Mouse (Mus musculus): ENCODE results near the gene Stard13. TPM values are rescaled to one million over a fixed set of nuclear protein-coding genes. Genes with fewer than 3 reads are reported as not detected.
A peak's percentile ranks its signal among the peaks of the same experiment; 100 is the strongest.

Gene Stard13
- polyA plus RNA-seq, 1 experiment from 2014 or later: 17.8 TPM

GRCm38 (mm10) chr5:151174485-151175460 lies 58.9 kb downstream of the Stard13 start:
- H3K4me1 ChIP-seq: peaks cover 11% of the 10 kb centered on the region; the same call in 1 of the 2 replicates
- no peaks in the 10 kb centered on the region for H3K36me3 ChIP-seq
- no peaks in the 10 kb centered on the region for H3K27me3 ChIP-seq (replicated peaks)
- no peak overlapping the region for H3K9ac ChIP-seq
- H3K4me2 ChIP-seq: no peak overlapping the region
- ATAC-seq (ENCODE audit: insufficient read depth, low FRiP score, low read depth): no peak
- H3K27ac ChIP-seq: no peak overlapping the region; the same call in 1 of the 2 replicates
- no peak overlapping the region for H3K4me3 ChIP-seq (replicated peaks)
- 61% methylated on average over 7 of the region's 7 CpGs for WGBS
- H3K9me3 ChIP-seq: no peaks in the 10 kb centered on the region

GRCm38 (mm10) chr5:151173774-151174173 lies 59.9 kb downstream of the Stard13 start:
- H3K36me3 ChIP-seq: no peaks in the 10 kb centered on the region
- H3K4me2 ChIP-seq: no peak overlapping the region
- H3K4me3 ChIP-seq (replicated peaks): no peak overlapping the region
- H3K9me3 ChIP-seq: no peaks in the 10 kb centered on the region
- ATAC-seq (ENCODE audit: insufficient read depth, low FRiP score, low read depth): no peak
- H3K9ac ChIP-seq: no peak overlapping the region
- no peaks in the 10 kb centered on the region for H3K27me3 ChIP-seq (replicated peaks)
- 78% methylated on average over 1 of the region's 1 CpGs for WGBS
- H3K27ac ChIP-seq: no peak overlapping the region
- peaks cover 11% of the 10 kb centered on the region; the same call in 1 of the 2 replicates for H3K4me1 ChIP-seq

GRCm38 (mm10) chr5:151170168-151170750 lies 63.4 kb downstream of the Stard13 start:
- Histone ChIP-seq H3K27ac (no peak overlapping the region), H3K4me2 (no peak overlapping the region), H3K36me3 (no peaks in the 10 kb centered on the region), H3K4me3 (replicated peaks) (no peak overlapping the region), H3K4me1 (peaks cover 20% of the 10 kb centered on the region), H3K9ac (no peak overlapping the region), H3K27me3 (replicated peaks) (no peaks in the 10 kb centered on the region), H3K9me3 (no peaks in the 10 kb centered on the region)
- no peak for ATAC-seq (ENCODE audit: insufficient read depth, low FRiP score, low read depth)
- WGBS: 81% methylated on average over 3 of the region's 3 CpGs

GRCm38 (mm10) chr5:151168191-151168590 lies 65.4 kb downstream of the Stard13 start:
- Histone ChIP-seq H3K4me2 (no peak overlapping the region), H3K4me1 (peaks cover 15% of the 10 kb centered on the region), H3K9me3 (no peaks in the 10 kb centered on the region), H3K9ac (no peak overlapping the region), H3K27ac (0 out of 2 replicates have a peak overlapping the region, but pooled peaks have one; percentile 21), H3K4me3 (replicated peaks) (no peak overlapping the region), H3K36me3 (no peaks in the 10 kb centered on the region), H3K27me3 (replicated peaks) (no peaks in the 10 kb centered on the region)
- no peak for ATAC-seq (ENCODE audit: insufficient read depth, low FRiP score, low read depth)
- WGBS: 73% methylated on average over 3 of the region's 3 CpGs

GRCm38 (mm10) chr5:151167641-151168040 lies 66.0 kb downstream of the Stard13 start:
- Histone ChIP-seq H3K36me3 (no peaks in the 10 kb centered on the region), H3K27me3 (replicated peaks) (no peaks in the 10 kb centered on the region), H3K4me3 (replicated peaks) (no peak overlapping the region), H3K4me2 (no peak overlapping the region), H3K9ac (no peak overlapping the region), H3K27ac (no peak overlapping the region), H3K4me1 (peaks cover 15% of the 10 kb centered on the region), H3K9me3 (no peaks in the 10 kb centered on the region)
- 50% methylated on average over 6 of the region's 6 CpGs for WGBS
- ATAC-seq (ENCODE audit: insufficient read depth, low FRiP score, low read depth): no peak

GRCm38 (mm10) chr5:151166266-151166665 lies 67.4 kb downstream of the Stard13 start:
- no peak overlapping the region for H3K4me3 ChIP-seq (replicated peaks)
- no peak overlapping the region for H3K9ac ChIP-seq
- WGBS: 73% methylated on average over 5 of the region's 5 CpGs
- H3K27ac ChIP-seq: no peak overlapping the region
- H3K4me2 ChIP-seq: no peak overlapping the region
- ATAC-seq (ENCODE audit: insufficient read depth, low FRiP score, low read depth): no peak
- no peaks in the 10 kb centered on the region for H3K36me3 ChIP-seq
- no peaks in the 10 kb centered on the region for H3K27me3 ChIP-seq (replicated peaks)
- H3K9me3 ChIP-seq: no peaks in the 10 kb centered on the region
- H3K4me1 ChIP-seq: peaks cover 15% of the 10 kb centered on the region

- Histone ChIP-seq H3K27ac (no peak overlapping the region), H3K27me3 (replicated peaks) (no peaks in the 10 kb centered on the region), H3K9me3 (no peaks in the 10 kb centered on the region), H3K9ac (no peak overlapping the region), H3K4me2 (no peak overlapping the region), H3K4me1 (peaks cover 15% of the 10 kb centered on the region), H3K36me3 (no peaks in the 10 kb centered on the region), H3K4me3 (replicated peaks) (no peak overlapping the region)
- 0 out of 2 replicates have a peak, but pooled peaks have one; percentile 8 for ATAC-seq (ENCODE audit: insufficient read depth, low FRiP score, low read depth)
- 74% methylated on average over 6 of the region's 6 CpGs for WGBS
Measured at GRCm38 (mm10) chr5:151165381-151166016, 68.1 kb downstream of the Stard13 start.

GRCm38 (mm10) chr5:151164815-151165214 lies 68.8 kb downstream of the Stard13 start:
- H3K27ac ChIP-seq: peak overlapping the region; percentile 1; the same call in 1 of the 2 replicates
- 56% methylated on average over 4 of the region's 4 CpGs for WGBS
- ATAC-seq (ENCODE audit: insufficient read depth, low FRiP score, low read depth): no peak

GRCm38 (mm10) chr5:151162642-151163041 lies 71.0 kb downstream of the Stard13 start:
- 84% methylated on average over 3 of the region's 3 CpGs for WGBS
- ATAC-seq (ENCODE audit: insufficient read depth, low FRiP score, low read depth): no peak
- Histone ChIP-seq H3K4me1 (peaks cover 7% of the 10 kb centered on the region; the same call in 1 of the 2 replicates), H3K36me3 (no peaks in the 10 kb centered on the region), H3K9me3 (no peaks in the 10 kb centered on the region), H3K27ac (no peak overlapping the region), H3K4me2 (no peak overlapping the region), H3K27me3 (replicated peaks) (no peaks in the 10 kb centered on the region), H3K9ac (no peak overlapping the region), H3K4me3 (replicated peaks) (no peak overlapping the region)

More at GRCm38 (mm10) chr5:151164815-151165214, 68.8 kb downstream of the Stard13 start:
- Histone ChIP-seq H3K36me3 (no peaks in the 10 kb centered on the region), H3K9me3 (no peaks in the 10 kb centered on the region), H3K9ac (no peak overlapping the region), H3K4me1 (peaks cover 15% of the 10 kb centered on the region), H3K4me2 (no peak overlapping the region), H3K27me3 (replicated peaks) (no peaks in the 10 kb centered on the region), H3K4me3 (replicated peaks) (no peak overlapping the region)

GRCm38 (mm10) chr5:151155247-151155646 lies 78.4 kb downstream of the Stard13 start:
- no peaks in the 10 kb centered on the region for H3K36me3 ChIP-seq
- WGBS: 65% methylated on average over 1 of the region's 1 CpGs
- peaks cover 9% of the 10 kb centered on the region; the same call in 1 of the 2 replicates for H3K4me1 ChIP-seq
- no peak overlapping the region for H3K27ac ChIP-seq
- H3K9me3 ChIP-seq: no peaks in the 10 kb centered on the region
- H3K27me3 ChIP-seq (replicated peaks): no peaks in the 10 kb centered on the region
- H3K4me2 ChIP-seq: no peak overlapping the region
- H3K4me3 ChIP-seq (replicated peaks): no peak overlapping the region
- H3K9ac ChIP-seq: no peak overlapping the region
- 0 out of 2 replicates have a peak, but pooled peaks have one; percentile 18 for ATAC-seq (ENCODE audit: insufficient read depth, low FRiP score, low read depth)

GRCm38 (mm10) chr5:151154780-151155179 lies 78.9 kb downstream of the Stard13 start:
- Histone ChIP-seq H3K27me3 (replicated peaks) (no peaks in the 10 kb centered on the region), H3K27ac (no peak overlapping the region)
- 32% methylated on average over 3 of the region's 3 CpGs for WGBS

More at GRCm38 (mm10) chr5:151154780-151155179, 78.9 kb downstream of the Stard13 start:
- ATAC-seq (ENCODE audit: insufficient read depth, low FRiP score, low read depth): peak; percentile 66; the same call in 1 of the 2 replicates
- no peaks in the 10 kb centered on the region for H3K9me3 ChIP-seq
- H3K4me1 ChIP-seq: peaks cover 9% of the 10 kb centered on the region; the same call in 1 of the 2 replicates
- no peak overlapping the region for H3K4me3 ChIP-seq (replicated peaks)
- no peak overlapping the region for H3K9ac ChIP-seq
- H3K4me2 ChIP-seq: no peak overlapping the region
- no peaks in the 10 kb centered on the region for H3K36me3 ChIP-seq

All from stomach, embryonic 15.5 days (tissue).